Mouse (Mus musculus): ENCODE results near the gene Hnrnph3. TPM values are rescaled to one million over a fixed set of nuclear protein-coding genes. Genes with fewer than 3 reads are reported as not detected.

Hnrnph3 gene
- polyA plus RNA-seq, 1 experiment from 2014 or later = 116 TPM

- no peak for ATAC-seq (ENCODE audit: insufficient number of reproducible peaks, low FRiP score, low TSS enrichment, low read depth)
- peaks cover 6% of the 10 kb centered on the region; the same call in 1 of the 2 replicates for H3K4me1 ChIP-seq (ENCODE audit: control insufficient read depth, insufficient read depth, low read length)
- DNase-seq (ENCODE audit: low spot score) = no peak
- 92% methylated on average over 6 of the region's 6 CpGs for WGBS
- no peaks in the 10 kb centered on the region for H3K9me3 ChIP-seq (ENCODE audit: control insufficient read depth, low read length)
- H3K27me3 ChIP-seq (ENCODE audit: control insufficient read depth, insufficient read depth, low read length) = no peaks in the 10 kb centered on the region
- H3K4me3 ChIP-seq (ENCODE audit: low read depth, low read length) = no peak overlapping the region
- no peak overlapping the region for H3K4me2 ChIP-seq (ENCODE audit: low read depth, severe bottlenecking)
- no peak overlapping the region for H3K27ac ChIP-seq (replicated peaks; ENCODE audit: low read depth, low read length)
- H3K9ac ChIP-seq (ENCODE audit: low read length) = no peak overlapping the region
- peaks cover 6% of the 10 kb centered on the region for H3K36me3 ChIP-seq (ENCODE audit: control insufficient read depth, insufficient read depth, low read length)
Observed at GRCm38 (mm10) chr10:63019304-63019703, 4.7 kb downstream of the Hnrnph3 start.

DNA sequence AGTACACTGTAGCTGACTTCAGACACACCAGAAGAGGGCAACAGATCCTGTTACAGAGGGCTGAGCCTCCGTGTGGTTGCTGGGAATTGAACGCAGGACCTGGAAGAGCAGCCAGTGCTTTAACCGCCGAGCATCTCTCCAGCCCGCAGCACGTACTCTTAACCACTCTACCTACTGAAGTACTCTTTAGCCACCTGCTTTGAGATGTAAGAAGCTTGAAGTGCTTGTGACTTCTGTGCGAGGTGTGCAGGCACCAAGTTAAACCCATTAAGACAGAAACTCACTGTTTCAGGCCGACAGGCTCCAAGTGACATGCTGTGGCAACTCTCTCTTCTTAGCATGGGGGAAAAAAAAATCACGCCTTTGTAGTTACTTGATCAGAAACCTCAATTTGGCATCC is 9.8 kb downstream of the Hnrnph3 start:
- DNase-seq (ENCODE audit: low spot score) (no peak), ATAC-seq (ENCODE audit: insufficient number of reproducible peaks, low FRiP score, low TSS enrichment, low read depth) (no peak)
- no peak overlapping the region for H3K27ac ChIP-seq (replicated peaks; ENCODE audit: low read depth, low read length)
- no peak overlapping the region for H3K4me2 ChIP-seq (ENCODE audit: low read depth, severe bottlenecking)
- WGBS = 85% methylated on average over 9 of the region's 9 CpGs
- H3K36me3 ChIP-seq (ENCODE audit: control insufficient read depth, insufficient read depth, low read length) = peaks cover 13% of the 10 kb centered on the region
- no peaks in the 10 kb centered on the region for H3K27me3 ChIP-seq (ENCODE audit: control insufficient read depth, insufficient read depth, low read length)
- H3K9ac ChIP-seq (ENCODE audit: low read length) = no peak overlapping the region
- no peaks in the 10 kb centered on the region for H3K9me3 ChIP-seq (ENCODE audit: control insufficient read depth, low read length)
- H3K4me1 ChIP-seq (ENCODE audit: control insufficient read depth, insufficient read depth, low read length) = no peaks in the 10 kb centered on the region
- H3K4me3 ChIP-seq (ENCODE audit: low read depth, low read length) = no peak overlapping the region

DNA sequence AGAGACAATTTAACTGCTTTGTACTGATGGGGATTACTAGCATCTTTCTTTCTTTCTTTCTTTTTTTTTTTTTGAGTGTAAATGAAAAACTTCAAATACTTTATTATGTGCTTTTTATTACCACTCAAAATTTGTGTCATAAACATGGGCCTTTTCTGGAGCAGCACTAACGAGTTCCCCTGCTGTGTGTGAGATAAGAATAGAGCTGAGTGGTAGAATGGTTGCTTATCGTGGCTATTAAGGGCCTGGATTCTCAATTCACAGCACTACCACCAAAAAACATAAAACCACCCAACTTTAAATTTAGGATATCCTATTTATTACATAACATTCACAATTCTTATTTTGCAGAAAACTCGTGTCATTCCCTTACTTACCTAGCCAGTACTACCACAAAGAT is 10.5 kb downstream of the Hnrnph3 start:
- Histone ChIP-seq H3K4me2 (ENCODE audit: low read depth, severe bottlenecking) (no peak overlapping the region), H3K9me3 (ENCODE audit: control insufficient read depth, low read length) (no peaks in the 10 kb centered on the region), H3K27me3 (ENCODE audit: control insufficient read depth, insufficient read depth, low read length) (no peaks in the 10 kb centered on the region), H3K4me1 (ENCODE audit: control insufficient read depth, insufficient read depth, low read length) (no peaks in the 10 kb centered on the region), H3K9ac (ENCODE audit: low read length) (no peak overlapping the region), H3K36me3 (ENCODE audit: control insufficient read depth, insufficient read depth, low read length) (peaks cover 16% of the 10 kb centered on the region), H3K27ac (replicated peaks; ENCODE audit: low read depth, low read length) (no peak overlapping the region), H3K4me3 (ENCODE audit: low read depth, low read length) (no peak overlapping the region)
- 74% methylated on average over 3 of the region's 3 CpGs for WGBS
- no peak for DNase-seq (ENCODE audit: low spot score)
- ATAC-seq (ENCODE audit: insufficient number of reproducible peaks, low FRiP score, low TSS enrichment, low read depth) = no peak

GRCm38 (mm10) chr10:63011556-63011955 is 12.5 kb downstream of the Hnrnph3 start:
- Histone ChIP-seq H3K27me3 (ENCODE audit: control insufficient read depth, insufficient read depth, low read length) (no peaks in the 10 kb centered on the region), H3K9ac (ENCODE audit: low read length) (no peak overlapping the region), H3K27ac (replicated peaks; ENCODE audit: low read depth, low read length) (no peak overlapping the region), H3K36me3 (ENCODE audit: control insufficient read depth, insufficient read depth, low read length) (peaks cover 21% of the 10 kb centered on the region), H3K9me3 (ENCODE audit: control insufficient read depth, low read length) (no peaks in the 10 kb centered on the region), H3K4me1 (ENCODE audit: control insufficient read depth, insufficient read depth, low read length) (no peaks in the 10 kb centered on the region), H3K4me2 (ENCODE audit: low read depth, severe bottlenecking) (no peak overlapping the region), H3K4me3 (ENCODE audit: low read depth, low read length) (no peak overlapping the region)
- ATAC-seq (ENCODE audit: insufficient number of reproducible peaks, low FRiP score, low TSS enrichment, low read depth) = no peak
- no peak for DNase-seq (ENCODE audit: low spot score)
- 91% methylated on average over 6 of the region's 6 CpGs for WGBS

GRCm38 (mm10) chr10:63010268-63010667 is 13.7 kb downstream of the Hnrnph3 start:
- Histone ChIP-seq H3K27me3 (ENCODE audit: control insufficient read depth, insufficient read depth, low read length) (no peaks in the 10 kb centered on the region), H3K4me3 (ENCODE audit: low read depth, low read length) (no peak overlapping the region), H3K9ac (ENCODE audit: low read length) (no peak overlapping the region), H3K4me2 (ENCODE audit: low read depth, severe bottlenecking) (no peak overlapping the region), H3K4me1 (ENCODE audit: control insufficient read depth, insufficient read depth, low read length) (no peaks in the 10 kb centered on the region), H3K9me3 (ENCODE audit: control insufficient read depth, low read length) (no peaks in the 10 kb centered on the region), H3K27ac (replicated peaks; ENCODE audit: low read depth, low read length) (no peak overlapping the region), H3K36me3 (ENCODE audit: control insufficient read depth, insufficient read depth, low read length) (peaks cover 17% of the 10 kb centered on the region; the same call in 1 of the 2 replicates)
- ATAC-seq (ENCODE audit: insufficient number of reproducible peaks, low FRiP score, low TSS enrichment, low read depth) (no peak), DNase-seq (ENCODE audit: low spot score) (no peak)
- 92% methylated on average over 4 of the region's 4 CpGs for WGBS

- peaks cover 19% of the 10 kb centered on the region; the same call in 1 of the 2 replicates for H3K36me3 ChIP-seq (ENCODE audit: control insufficient read depth, insufficient read depth, low read length)
- no peaks in the 10 kb centered on the region for H3K9me3 ChIP-seq (ENCODE audit: control insufficient read depth, low read length)
- H3K4me3 ChIP-seq (ENCODE audit: low read depth, low read length) = no peak overlapping the region
- DNase-seq (ENCODE audit: low spot score) (no peak), ATAC-seq (ENCODE audit: insufficient number of reproducible peaks, low FRiP score, low TSS enrichment, low read depth) (no peak)
- H3K4me2 ChIP-seq (ENCODE audit: low read depth, severe bottlenecking) = no peak overlapping the region
- WGBS = 76% methylated on average over 3 of the region's 3 CpGs
- no peaks in the 10 kb centered on the region for H3K27me3 ChIP-seq (ENCODE audit: control insufficient read depth, insufficient read depth, low read length)
- H3K27ac ChIP-seq (replicated peaks; ENCODE audit: low read depth, low read length) = no peak overlapping the region
- H3K9ac ChIP-seq (ENCODE audit: low read length) = no peak overlapping the region
- H3K4me1 ChIP-seq (ENCODE audit: control insufficient read depth, insufficient read depth, low read length) = no peaks in the 10 kb centered on the region
Observed at GRCm38 (mm10) chr10:63008193-63008592, 15.8 kb downstream of the Hnrnph3 start.

DNA sequence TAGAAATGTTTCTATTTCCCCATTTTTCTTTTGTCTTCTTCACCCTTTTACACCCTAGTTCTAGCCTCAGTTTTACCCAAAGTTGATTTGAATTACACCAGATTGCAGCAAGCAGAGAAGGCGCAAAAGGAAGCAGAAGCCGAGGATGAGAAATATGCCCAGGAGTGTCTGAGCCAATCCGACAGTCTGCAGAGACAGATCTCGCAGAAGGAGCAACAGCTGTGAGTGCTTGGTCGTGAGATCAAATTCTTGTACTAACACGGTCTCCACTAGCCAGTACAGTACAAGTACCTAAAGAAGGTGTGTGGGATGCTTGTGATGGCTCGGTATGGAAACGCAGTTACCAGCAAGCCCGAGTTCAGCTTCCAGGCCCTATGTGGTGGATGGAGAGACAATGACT is 19.5 kb downstream of the Hnrnph3 start:
- no peaks in the 10 kb centered on the region for H3K4me1 ChIP-seq (ENCODE audit: control insufficient read depth, insufficient read depth, low read length)
- no peaks in the 10 kb centered on the region for H3K27me3 ChIP-seq (ENCODE audit: control insufficient read depth, insufficient read depth, low read length)
- no peak overlapping the region for H3K27ac ChIP-seq (replicated peaks; ENCODE audit: low read depth, low read length)
- H3K9me3 ChIP-seq (ENCODE audit: control insufficient read depth, low read length) = no peaks in the 10 kb centered on the region
- peaks cover 31% of the 10 kb centered on the region; the same call in 1 of the 2 replicates for H3K36me3 ChIP-seq (ENCODE audit: control insufficient read depth, insufficient read depth, low read length)
- WGBS = 94% methylated on average over 9 of the region's 9 CpGs
- no peak overlapping the region for H3K4me2 ChIP-seq (ENCODE audit: low read depth, severe bottlenecking)
- H3K9ac ChIP-seq (ENCODE audit: low read length) = no peak overlapping the region
- DNase-seq (ENCODE audit: low spot score) (no peak), ATAC-seq (ENCODE audit: insufficient number of reproducible peaks, low FRiP score, low TSS enrichment, low read depth) (no peak)
- no peak overlapping the region for H3K4me3 ChIP-seq (ENCODE audit: low read depth, low read length)

- Histone ChIP-seq H3K9ac (ENCODE audit: low read length) (no peak overlapping the region), H3K4me1 (ENCODE audit: control insufficient read depth, insufficient read depth, low read length) (no peaks in the 10 kb centered on the region), H3K9me3 (ENCODE audit: control insufficient read depth, low read length) (no peaks in the 10 kb centered on the region), H3K4me3 (ENCODE audit: low read depth, low read length) (no peak overlapping the region), H3K27ac (replicated peaks; ENCODE audit: low read depth, low read length) (no peak overlapping the region), H3K27me3 (ENCODE audit: control insufficient read depth, insufficient read depth, low read length) (no peaks in the 10 kb centered on the region), H3K36me3 (ENCODE audit: control insufficient read depth, insufficient read depth, low read length) (peaks cover 26% of the 10 kb centered on the region; the same call in 1 of the 2 replicates), H3K4me2 (ENCODE audit: low read depth, severe bottlenecking) (no peak overlapping the region)
- ATAC-seq (ENCODE audit: insufficient number of reproducible peaks, low FRiP score, low TSS enrichment, low read depth) (no peak), DNase-seq (ENCODE audit: low spot score) (no peak)
- 74% methylated on average over 9 of the region's 9 CpGs for WGBS
Observed at GRCm38 (mm10) chr10:63003252-63003651, 20.8 kb downstream of the Hnrnph3 start.

GRCm38 (mm10) chr10:63000584-63000983 is 23.4 kb downstream of the Hnrnph3 start:
- DNase-seq (ENCODE audit: low spot score) (no peak), ATAC-seq (ENCODE audit: insufficient number of reproducible peaks, low FRiP score, low TSS enrichment, low read depth) (no peak)
- H3K27me3 ChIP-seq (ENCODE audit: control insufficient read depth, insufficient read depth, low read length) = no peaks in the 10 kb centered on the region
- no peak overlapping the region for H3K27ac ChIP-seq (replicated peaks; ENCODE audit: low read depth, low read length)
- no peak overlapping the region for H3K4me2 ChIP-seq (ENCODE audit: low read depth, severe bottlenecking)
- H3K4me3 ChIP-seq (ENCODE audit: low read depth, low read length) = no peak overlapping the region
- H3K9ac ChIP-seq (ENCODE audit: low read length) = no peak overlapping the region
- WGBS = 75% methylated on average over 9 of the region's 9 CpGs
- H3K4me1 ChIP-seq (ENCODE audit: control insufficient read depth, insufficient read depth, low read length) = no peaks in the 10 kb centered on the region
- H3K36me3 ChIP-seq (ENCODE audit: control insufficient read depth, insufficient read depth, low read length) = peaks cover 32% of the 10 kb centered on the region; the same call in 1 of the 2 replicates
- H3K9me3 ChIP-seq (ENCODE audit: control insufficient read depth, low read length) = no peaks in the 10 kb centered on the region

Measured in limb, embryonic 11.5 days (tissue).